Mouse (Mus musculus) liver (tissue): Measurements from ENCODE around the gene Prkag2.
"Not testable (repeated sequence)": the region's sequence is repeated elsewhere in the genome, so short reads cannot be mapped to it uniquely, and the experiment has no call there.

Source experiments
- DNase-seq: peaks from one replicate; pipeline ENCODE4 v3.0.0-alpha.2; 2020; ENCODE audit warnings: mixed read lengths

Gene Prkag2

GRCm38 (mm10) chr5:25085170-25085569 is 15.3 kb downstream of the Prkag2 start:
- no peak for DNase-seq

- no peak for DNase-seq
These were observed 16.6 kb downstream of the Prkag2 start for GRCm38 (mm10) chr5:25083816-25084215.

DNA sequence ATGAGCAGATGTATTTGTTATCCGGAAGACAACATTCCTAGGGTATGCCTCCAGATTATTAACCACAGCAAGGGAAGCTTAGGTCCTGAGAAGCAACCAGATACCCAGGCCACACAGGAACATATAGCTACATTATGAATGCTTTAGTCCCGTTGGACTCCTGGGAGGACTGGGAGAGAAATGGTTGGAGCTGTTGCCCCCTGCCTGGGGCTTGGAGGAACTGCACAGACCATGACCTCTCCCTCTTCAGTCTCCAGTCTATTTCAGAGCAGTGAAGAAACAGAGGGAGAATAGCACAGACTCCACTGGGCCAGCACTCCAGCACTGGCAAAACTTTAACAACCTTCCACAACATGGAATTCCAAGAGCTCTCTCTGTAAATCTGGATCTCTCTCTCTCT is 17.9 kb downstream of the Prkag2 start:
- DNase-seq = peak; percentile 35

DNA sequence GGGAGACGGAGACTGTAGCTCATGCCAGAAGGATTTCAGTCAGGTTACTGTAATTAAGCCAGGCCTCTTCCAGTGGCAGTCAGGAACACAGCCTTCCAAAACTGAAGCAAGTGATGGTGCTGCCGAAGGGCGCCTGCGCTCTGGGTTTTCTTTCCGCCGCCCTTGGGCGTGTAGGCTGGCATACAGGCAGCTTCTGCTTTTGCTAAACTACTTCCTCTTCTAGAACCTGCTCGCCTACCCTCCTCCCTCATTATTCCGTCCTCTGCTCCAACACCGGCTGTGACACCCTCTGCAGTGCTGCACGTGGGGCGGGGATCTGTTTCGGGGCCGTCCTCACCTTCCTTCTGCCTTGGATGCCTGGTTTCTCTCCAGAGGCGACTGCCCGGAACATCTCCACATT is 18.9 kb downstream of the Prkag2 start:
- peak; percentile 24 for DNase-seq

DNA sequence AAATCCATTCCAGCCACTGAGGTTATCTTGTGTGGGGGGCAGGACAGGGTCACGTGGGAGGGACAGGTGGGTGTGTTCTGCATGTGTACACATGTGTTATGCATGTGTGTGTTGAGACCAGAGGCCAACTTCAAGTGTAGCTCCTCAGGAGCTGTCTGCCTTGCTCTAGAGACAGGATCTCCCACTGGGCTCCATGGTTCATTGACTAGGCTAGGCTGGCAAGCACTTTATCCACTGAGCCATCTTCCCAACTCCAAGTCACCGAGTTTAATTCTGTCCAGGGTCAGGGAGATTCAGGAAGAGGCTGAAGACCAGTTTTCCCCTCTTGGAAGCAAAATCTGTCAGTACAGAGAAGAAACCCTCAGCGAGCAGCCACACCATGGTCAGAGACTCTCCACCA is 19.4 kb downstream of the Prkag2 start:
- no peak for DNase-seq

DNA sequence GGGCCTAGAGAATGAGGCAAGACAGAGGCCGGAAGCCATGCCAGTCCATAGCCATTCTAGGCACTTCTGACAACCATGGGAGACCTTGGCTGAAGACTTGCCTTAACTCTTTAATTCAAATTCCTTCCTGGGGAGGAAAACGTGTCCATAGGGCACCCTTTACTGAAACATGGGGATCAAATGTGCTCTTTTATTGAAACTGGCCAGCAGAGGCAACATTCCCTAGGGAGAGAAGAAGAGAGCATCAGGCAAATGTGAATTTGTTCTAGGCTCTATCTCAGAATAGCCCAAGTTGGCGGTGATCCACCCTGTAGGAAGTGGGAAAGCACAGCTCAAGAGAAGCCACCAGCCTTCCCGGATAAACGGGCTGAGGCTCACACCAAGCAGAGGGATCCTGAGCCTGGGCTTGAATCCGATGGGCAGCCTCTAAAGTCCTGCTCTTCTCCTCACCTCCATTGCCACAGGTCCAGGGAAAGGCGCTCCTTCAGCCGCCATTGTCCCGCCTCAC is 19.9 kb downstream of the Prkag2 start:
- DNase-seq = no peak

DNA sequence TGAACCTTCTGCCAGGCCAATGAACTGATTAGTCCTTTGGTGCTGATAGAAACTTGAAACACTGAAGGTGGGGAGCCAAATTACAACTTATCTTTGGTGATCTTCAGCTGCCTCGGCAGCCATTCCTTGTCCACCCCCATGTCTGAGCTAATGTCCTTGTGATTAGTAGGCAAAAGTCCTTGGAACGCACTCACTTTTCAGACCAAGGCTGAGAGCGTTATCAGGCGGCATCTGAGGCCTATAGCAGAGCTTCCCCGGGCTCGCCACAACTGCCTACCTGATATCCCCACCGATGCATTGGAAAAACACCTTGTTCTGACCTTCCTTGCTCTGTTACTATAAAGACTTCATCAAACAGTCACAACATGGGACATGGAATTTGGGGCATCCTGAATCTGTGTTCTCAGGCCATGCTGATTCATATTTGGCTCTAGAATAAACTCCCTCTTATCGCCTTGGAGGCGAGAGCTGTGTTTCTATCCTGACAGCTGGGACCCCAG is 20.6 kb downstream of the Prkag2 start:
- no peak for DNase-seq

DNA sequence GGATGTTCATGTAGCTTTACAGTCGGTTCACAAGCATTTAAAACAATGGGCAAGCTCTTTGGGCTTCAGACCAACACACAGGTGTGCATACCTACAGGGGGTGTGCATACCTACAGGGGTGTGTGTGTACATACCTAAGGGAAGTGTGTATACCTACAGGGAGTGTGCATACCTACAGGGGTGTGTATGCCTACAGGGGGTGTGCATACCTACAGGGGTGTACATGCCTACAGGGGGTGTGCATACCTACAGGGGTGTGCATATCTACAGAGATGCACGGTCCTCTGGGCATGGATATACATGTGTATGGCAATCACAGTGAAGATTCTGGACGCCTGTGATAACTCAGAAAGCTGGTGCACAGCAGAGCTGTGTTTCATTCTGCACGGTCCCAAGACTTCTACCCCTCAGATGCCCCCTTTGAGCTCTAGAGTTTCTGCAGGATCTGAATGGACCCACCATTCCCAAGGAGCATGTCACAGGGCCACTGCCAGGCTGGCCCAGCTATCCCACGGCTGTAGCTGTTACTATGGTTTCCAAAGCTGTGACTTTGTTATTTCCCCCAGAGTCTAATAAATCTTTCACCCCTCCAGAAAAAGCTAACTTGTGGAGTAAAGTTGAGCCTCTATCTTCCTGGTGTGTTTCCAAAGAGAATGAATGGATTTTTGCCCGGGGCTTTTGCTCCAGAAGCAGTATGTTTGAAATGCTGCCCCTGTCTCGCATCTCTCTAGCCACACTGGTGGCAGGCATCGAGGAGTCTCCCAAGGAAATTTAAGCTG is 22.4 kb downstream of the Prkag2 start:
- no peak for DNase-seq

GRCm38 (mm10) chr5:25077258-25077657 is 23.2 kb downstream of the Prkag2 start:
- DNase-seq = not testable (repeated sequence)

DNA sequence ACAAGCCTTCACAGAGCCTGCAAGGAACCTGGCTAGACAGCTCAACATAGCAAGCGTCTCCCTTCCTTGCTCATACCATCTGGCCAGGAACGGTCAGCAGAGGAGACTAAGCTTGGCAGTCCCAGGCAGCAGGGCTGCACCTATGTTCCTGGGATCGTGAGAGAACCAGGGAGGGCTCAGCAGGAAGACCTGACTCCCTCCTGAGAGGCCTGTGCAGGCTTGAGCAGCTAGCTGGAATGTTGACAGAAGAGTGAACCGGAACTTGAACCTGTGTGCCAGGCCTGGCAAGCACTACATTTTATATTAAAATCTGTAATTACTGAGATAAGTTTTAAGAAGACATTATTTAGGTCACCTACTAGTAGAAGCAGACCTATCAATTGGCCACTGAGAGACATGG is 24.8 kb downstream of the Prkag2 start:
- no peak for DNase-seq

- DNase-seq = no peak
These were observed 30.6 kb downstream of the Prkag2 start for GRCm38 (mm10) chr5:25069815-25070214.

- peak; percentile 18 for DNase-seq
These were observed 33.3 kb downstream of the Prkag2 start for GRCm38 (mm10) chr5:25067122-25067521.

- DNase-seq = no peak
These were observed 35.9 kb downstream of the Prkag2 start for GRCm38 (mm10) chr5:25064270-25065232.

DNA sequence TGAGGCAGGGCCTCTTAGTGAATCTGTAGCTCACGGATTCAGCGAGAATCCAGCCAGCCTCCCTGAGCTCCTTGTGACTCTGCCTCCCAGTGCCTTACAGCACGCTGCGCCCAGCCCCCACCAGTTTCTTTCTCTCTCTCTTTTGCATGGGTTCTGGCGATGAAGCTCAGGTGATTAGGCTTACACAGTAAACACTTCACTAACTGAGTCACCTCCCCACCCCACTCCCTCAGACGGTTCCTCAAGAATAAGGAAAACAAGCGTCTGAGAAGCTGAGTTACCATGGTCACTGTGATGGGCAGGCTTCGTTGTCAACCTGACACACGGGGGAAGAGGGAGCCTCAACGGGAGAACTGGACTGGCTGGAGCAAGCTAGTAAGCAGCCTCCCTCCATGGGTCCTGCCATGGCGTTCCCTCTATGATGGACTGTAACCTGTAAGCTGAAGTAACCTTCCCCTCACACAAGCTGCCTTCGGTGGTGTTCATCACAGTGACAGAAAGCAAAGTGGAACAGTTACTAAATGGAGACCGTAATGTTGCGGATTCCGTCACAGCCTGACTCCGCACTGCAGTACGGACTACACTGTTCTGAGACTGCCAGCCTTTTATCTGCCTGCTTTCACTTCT is 37.8 kb downstream of the Prkag2 start:
- no peak for DNase-seq

- DNase-seq = no peak
These were observed 41.3 kb downstream of the Prkag2 start for GRCm38 (mm10) chr5:25058853-25059741.

- no peak for DNase-seq
These were observed 42.0 kb downstream of the Prkag2 start for GRCm38 (mm10) chr5:25058417-25058816.

GRCm38 (mm10) chr5:25055288-25055687 is 45.2 kb downstream of the Prkag2 start:
- DNase-seq = no peak

- no peak for DNase-seq
These were observed 46.3 kb downstream of the Prkag2 start for GRCm38 (mm10) chr5:25053971-25054658.

GRCm38 (mm10) chr5:25050827-25051226 is 49.6 kb downstream of the Prkag2 start:
- no peak for DNase-seq

DNA sequence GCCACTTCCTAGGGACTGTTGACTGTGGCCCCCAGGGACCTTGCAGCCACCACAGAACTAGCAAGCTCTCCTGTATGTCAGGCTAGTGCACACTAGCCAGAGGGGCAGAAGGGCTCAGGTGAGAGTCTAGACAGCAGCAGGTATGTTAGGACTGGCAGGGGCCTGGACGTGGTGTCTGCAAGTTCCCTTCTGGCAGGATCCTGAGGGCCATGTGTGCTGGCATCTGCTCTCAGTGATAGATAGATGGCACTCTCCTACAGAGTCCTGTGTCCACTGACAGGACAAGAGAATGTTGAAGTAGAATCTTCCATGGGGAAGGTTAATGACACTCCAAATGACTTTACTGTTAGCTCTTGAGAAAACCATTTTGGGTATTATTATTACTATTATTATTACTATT is 52.8 kb downstream of the Prkag2 start:
- DNase-seq = no peak

DNA sequence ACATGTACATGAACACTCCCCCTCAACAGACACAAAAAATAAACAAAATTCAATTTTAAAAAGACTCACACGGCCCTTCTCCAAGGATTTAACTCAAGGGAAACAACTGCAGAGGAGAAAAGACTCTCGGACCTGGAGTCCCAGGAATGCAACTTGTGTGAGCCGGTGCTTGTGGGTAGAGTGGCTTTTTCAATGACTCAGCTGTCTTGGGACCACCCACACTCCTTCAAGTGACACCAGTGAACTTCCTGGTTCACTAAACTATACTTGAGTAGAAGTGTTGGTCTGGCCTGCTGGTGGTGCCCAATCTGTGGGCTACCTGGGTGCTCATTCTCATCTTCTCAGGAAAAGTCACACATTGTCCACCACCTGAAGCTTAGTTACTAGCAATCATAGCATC is 53.7 kb downstream of the Prkag2 start:
- no peak for DNase-seq
